Mouse (Mus musculus) heart, postnatal 36 days (tissue): ENCODE measurements around the gene Gm21764. TPM values are rescaled to one million over a fixed set of nuclear protein-coding genes. Genes with fewer than 3 reads are reported as not detected.
"Not testable (repeated sequence)": the region's sequence is repeated elsewhere in the genome, so short reads cannot be mapped to it uniquely, and the experiment has no call there.

Experiments used
- DNase-seq, 2 experiments: peaks; one replicate each; pipeline ENCODE4 v3.0.0; 2021 to 2022
- intact Hi-C: fragments of 180-260 bp; cut with DNase I; formaldehyde crosslinking; loops from one replicate; pipeline ENCODE4 v1.15.1; 2025
- total RNA-seq, 2 experiments: library from RNA; stranded (reverse); gene quantifications; 2 replicates each; pipeline ENCODE4 v1.2.3; 2021

The Gm21764 gene
- total RNA-seq, result not detected

DNA sequence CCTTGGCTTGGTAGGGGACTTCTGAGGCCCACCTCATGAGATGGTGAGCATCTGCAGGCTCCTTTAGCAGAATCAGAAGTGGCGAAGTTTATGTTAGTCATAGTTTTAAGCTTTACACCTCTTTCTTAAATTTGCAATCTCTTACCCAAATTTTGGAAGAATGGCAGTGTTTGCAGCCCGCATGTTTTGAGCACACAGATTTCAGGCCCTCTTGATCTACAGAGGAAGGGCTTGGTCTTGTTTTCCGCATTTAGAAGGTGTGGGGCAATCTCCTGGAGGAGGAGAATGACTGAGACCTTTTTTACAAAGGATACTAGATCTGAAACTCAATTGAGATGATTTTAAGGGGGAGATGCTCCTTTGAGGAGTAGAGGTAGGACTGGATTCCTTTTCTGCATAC, at the start of gene Gm21764:
Gm21764 (minus strand) TSS at position 101 of the 400 bp plus-strand sequence.
- intact Hi-C loops, DNase-seq: not testable (repeated sequence)

DNA sequence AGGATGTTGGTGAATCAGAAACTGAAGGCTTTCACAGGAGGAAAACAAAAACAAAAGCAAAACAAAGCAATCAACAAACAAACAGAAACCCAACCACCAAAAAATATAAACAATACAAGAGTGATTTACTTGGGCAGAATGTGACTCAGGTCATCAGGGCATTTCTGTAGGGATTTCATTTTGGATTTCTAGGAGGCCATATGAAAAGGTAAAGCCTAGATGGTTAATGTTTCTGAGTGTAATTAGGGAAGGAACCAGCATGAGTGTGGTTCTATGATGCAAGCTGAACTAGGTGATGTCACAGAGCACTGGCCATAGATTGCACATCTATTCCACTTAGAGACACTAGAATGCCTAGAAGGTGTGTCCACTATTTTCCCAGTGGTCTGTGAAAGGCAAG, 27.2 kb upstream of the Gm21764 start, which contains the start of gene Ssty1:
Ssty1 (plus strand) TSS at position 301 of the 400 bp plus-strand sequence.
- DNase-seq, intact Hi-C loops: not testable (repeated sequence)

Other genes starting within 250 kb of the Gm21764 start
- not detected for gene Gm21904, start 215.5 kb downstream of the Gm21764 start, total RNA-seq
- not detected for gene Gm20772, start 187.1 kb downstream of the Gm21764 start, total RNA-seq
- not detected for gene Gm20831, start 187.1 kb downstream of the Gm21764 start, total RNA-seq
- gene Srsy, start 124.5 kb downstream of the Gm21764 start, total RNA-seq, result not detected
- gene Ssty1, start 27.3 kb upstream of the Gm21764 start, total RNA-seq, result not detected